Mouse (Mus musculus) heart, adult 9 months (tissue): ENCODE measurements at regions not wholly inside any gene's neighbourhood (a gene's known extent, or its start where the extent isn't known, plus 50 kb on each side); places are given as distances from the start of the nearest gene placed in this dataset.

Experiments
- DNase-seq, 2 experiments: peaks; one replicate each; pipeline ENCODE4 v3.0.0; 2022; ENCODE audit warnings: low spot score in 2 of 2

DNA sequence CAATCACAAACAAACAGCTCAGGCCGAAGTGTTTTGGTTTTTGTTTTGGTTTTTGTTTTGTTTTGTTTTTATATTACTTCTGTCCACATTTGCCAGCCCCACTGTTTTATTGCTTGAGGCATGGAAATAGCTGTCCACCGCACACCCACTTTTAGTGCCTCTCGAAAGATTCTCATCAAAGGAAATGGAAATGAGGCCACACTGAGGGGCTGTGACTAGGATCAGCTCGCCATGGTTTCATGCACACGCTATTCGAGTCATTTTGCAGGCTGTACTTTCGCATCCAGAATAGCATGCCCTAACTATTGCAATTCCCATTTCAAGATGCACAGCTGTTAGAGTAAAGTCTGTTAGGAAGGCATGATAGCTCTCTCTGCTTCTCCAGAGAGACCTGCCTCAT lies 1543.4 kb upstream of the Tenm3 start:
- no peak for DNase-seq

DNA sequence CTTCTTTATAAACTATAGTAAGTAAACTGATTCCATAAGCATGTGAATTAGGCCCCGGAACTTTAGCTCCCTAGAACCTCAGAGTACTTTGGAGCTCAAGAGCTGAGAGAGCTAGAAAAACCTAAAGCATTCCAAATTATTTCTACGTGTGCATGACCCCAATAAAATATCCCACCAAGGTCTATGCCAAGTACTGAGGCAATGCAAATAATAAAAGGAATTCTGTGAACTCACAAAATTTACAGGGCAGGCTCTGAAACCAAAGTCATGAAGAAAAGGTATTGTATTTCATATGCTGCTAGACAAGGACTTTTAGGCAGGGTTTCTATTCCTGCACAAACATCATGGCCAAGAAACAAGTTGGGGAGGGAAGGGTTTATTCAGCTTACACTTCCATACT lies 1539.9 kb upstream of the Tenm3 start:
- no peak for DNase-seq

DNA sequence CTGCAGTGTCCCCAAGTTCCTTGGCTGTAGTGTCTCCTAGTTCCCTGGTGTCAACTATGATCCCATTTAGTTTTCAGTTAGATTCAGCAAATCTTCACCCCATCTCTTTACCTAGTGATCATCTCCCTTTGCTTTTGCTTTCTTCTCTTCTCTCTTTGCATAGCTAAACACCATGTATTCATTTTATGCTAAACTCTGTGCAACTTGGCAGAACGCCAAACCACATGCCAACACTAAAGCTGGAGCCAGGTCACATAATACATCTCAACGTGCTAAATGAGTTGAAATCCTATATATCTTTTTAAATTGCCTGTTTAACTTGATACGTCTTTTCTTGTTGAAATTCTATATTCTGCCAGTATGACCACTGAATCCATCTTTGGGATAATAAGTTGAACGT lies 1536.0 kb upstream of the Tenm3 start:
- no peak for DNase-seq

DNA sequence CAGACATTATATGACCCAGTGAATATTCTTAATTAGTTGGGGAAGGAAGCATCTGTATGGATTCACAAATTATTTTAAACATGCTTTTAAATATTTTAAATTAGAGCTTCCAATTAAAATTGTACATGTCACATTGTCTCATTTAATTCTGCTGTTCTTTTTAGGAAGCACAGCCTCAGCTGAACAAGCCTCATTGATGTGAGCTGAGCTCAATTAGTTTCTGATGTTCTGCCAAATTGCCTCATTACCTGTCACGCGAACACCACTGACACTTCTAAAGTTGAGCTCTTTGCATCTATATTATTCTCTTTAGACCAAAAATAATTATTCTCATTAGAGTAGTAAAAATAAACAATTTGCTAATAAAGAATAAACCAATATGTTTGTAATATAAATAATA lies 1530.0 kb upstream of the Tenm3 start:
- DNase-seq = no peak

DNA sequence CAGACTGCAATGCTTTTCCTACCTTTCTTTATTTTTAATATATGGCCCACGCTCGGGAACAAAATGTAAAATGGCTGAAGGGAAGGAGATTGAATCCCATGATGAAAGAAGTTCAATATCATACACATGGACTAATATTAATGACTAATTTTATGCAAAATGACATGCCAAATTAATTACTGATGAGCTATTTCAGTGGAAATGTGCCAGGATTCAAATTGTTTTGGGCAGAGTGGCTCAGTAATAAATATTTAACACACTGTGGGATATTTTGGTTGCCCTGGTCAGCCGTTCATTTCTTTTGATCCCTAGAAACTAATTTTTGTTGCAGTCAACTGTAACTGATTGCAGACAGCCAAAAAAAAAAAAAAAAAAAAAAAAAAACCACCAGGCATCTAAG lies 1482.7 kb upstream of the Tenm3 start:
- no peak for DNase-seq

DNA sequence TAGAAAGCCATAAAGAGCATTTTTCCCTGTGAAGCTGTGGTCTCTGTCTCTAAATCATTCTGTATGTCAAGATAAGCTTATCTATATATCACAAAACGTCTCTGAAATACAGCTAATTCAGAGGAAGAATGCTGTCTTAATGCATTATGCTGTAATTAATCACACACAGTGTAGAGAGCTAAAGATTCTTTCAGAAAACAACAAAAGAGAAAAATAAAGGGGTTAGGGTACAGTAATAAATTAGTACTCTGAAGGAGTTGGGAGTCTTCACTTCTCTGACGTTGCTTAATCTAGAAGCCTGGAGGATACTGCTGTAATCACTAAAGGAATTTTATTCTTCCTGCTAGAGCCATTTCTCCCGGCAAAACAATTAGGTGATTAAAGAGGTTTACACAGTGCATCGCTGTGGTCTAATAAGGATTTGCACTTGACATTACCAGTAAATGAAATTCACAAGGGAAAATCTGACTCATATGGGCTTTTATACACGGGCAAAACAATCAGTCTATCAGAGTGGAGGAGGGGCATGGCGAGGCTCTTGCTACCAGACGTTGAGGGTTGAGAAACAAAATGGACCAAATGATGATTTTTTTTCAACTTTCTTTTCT lies 1477.7 kb upstream of the Tenm3 start:
- no peak for DNase-seq

DNA sequence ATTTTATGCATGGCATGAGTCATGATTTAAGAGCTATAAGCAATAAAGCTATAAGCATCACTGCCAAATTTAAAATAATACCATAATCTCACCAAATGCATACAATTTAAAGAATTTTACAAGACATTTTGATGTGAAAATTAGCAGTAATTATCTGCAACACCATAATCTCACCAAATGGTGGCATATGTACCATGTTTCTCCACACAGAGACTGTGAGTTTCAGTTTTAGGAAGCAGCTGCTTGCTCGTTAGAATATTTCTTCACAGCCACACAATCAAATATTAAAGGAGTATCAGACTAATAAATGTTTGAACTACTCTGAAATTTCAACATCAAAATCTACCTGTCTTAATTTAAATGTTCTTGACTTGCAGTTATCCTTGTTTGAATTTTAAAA lies 1472.9 kb upstream of the Tenm3 start:
- no peak for DNase-seq

DNA sequence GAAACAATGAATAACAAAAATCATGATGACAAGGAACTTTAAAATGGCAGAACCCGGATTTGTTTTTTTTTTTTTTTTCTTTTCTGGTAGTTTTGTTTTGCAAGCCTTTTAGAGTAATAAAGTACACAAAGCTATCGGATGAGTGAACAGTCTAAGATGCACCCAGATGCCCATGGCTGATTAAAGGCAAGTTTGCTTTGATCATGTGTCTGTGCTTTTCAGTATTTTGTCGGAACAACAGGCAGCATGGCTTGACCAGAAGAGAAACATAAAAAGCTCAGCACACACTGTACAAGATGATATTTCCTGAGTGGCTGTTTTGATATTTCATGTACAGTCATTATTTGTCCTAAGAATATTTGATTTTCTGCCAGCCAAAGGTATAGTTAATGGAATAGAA lies 1466.6 kb upstream of the Tenm3 start:
- no peak for DNase-seq

DNA sequence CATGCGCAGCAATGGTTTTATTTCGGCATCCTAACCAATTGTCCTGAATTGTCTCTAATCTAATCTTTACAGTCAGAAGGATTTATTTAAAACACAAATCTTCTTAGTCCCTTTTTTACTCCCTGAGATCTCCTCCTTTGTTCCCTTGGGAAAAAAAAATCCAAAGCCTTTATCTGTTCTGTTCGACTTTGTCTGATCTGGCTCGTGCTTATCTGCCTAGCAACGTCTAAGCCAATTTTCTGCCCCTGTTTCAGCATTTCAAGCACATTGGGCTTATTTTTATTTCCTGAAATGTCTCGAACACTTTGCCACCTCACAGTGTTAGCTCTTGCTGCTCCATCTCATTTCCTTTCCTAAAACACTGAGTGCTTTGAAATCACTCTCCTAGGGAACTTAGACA lies 1456.6 kb upstream of the Tenm3 start:
- no peak for DNase-seq

DNA sequence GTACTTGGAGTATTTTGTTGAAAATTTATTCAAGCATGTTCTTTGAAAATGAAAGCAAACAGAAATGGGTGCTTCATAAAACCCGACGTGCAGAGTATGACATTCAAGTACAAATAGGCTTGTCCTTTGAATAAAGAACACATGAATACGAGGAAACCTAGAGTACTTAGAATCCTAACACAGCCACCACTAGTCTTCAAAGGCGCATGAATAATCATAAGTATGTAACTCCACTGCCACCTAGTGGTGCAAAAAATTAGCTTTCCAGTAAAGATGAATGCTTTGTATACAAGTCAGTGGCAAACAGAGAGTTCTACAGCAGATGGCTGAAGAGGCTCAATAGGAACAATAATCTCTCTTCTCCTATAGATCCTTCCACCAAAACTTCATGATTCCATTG lies 1449.8 kb upstream of the Tenm3 start:
- peak in 1 of 2 experiments; percentile 7 for DNase-seq

DNA sequence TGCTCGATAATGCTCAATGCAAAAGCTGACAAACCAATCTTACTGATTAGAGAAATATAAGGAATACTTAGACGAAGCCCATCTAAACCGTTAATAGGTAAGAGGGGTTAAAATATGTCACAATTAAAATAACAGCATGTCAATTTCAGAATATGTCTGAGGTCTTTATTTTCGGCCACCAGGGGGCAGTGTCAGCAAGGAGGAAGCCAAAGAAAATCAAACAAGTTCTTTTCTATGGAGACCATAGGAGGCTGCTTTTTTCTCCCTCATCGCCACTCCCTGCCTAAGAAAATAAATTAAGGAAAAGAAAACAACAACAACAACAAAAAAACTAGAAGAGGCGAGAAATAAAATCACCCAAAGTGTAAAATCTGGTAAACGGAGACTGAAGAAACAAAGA lies 1448.4 kb upstream of the Tenm3 start:
- DNase-seq = no peak

DNA sequence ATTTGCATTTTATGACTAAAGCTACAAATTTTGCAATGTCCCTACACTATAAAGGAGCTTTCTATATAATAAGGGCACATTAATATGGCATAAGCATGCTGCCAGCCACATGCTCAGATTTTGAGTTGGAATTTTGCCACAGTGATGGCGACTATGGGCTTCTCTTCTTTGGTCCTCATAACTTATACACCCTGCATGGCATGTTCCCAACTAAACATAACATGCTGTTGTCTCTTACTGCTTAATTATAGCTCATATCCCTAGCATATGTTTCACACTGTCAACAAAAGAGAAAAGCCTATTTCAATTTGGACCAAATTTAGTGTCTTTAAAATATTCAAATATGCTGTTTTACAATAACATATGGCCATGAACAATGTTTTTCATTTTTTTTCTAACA lies 1432.6 kb upstream of the Tenm3 start:
- DNase-seq = no peak

DNA sequence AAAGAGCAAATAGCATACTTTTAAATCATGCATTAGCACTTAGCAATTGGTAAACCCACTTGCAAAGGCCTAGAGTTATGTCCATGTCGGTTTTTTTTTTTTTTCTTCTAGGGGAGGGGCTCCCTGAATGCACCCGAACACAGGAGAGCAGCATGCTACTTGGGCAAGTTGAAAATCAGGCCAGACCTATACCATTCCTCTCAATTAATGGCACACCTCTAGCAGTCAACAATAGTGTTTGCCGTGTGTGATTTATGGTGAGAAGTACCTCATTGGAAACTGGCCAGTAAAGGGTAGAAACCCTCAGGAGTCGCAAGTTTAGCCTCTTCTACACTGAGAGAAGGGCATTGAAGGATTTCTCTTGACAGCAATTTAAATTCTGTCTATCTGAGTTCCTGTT lies 1421.0 kb upstream of the Tenm3 start:
- DNase-seq = no peak
